Mouse (Mus musculus) CH12F3 (cell line): Measurements from ENCODE around the gene Atg4a.

Experiments used
- in situ Hi-C: fragments of 300-500 bp; cut with MboI; formaldehyde crosslinking; loops from 2 replicates; pipeline ENCODE4 v1.14.3; 2020; ENCODE audit warnings: low sequenced_read_pairs

The Atg4a gene

DNA sequence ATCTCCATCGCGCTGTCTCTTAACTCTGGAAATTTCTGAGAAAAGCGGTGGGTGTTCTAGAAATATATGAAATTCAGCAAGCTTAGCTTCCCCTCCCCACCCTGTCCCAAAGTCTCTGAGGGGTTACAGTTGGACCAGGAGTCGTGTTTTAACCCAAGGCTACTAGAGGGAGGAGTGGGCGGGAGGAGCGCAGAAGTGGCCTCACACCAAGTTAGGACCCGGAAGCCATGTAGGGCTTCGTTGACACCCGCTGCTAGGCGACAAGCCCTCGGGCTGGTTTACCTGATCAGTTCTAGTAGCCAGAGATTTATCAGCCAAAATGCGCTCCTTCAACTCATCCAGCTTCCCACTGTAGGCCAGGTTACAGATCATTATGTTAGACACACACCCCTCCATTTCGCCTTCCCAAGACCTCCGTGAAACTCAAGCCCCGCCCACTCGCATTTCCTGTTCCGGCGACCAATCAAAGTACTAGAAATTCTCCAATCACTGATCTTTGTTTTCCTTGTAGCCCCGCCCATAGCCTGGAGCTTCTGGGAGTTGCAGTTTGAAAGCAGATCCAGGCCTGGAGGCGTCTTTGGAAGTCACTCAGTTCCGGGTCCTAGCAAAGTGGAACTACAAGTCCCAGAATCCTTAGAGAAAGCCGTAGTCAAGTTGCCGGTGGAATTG, at the start of gene Atg4a, which contains the start of gene Psmd10:
TSS of gene Atg4a (plus strand) at position 636 of the 669 bp plus-strand sequence.
TSS of gene Psmd10 (minus strand) at position 457 of the 669 bp plus-strand sequence.
- in situ Hi-C loops = no loop called here

DNA sequence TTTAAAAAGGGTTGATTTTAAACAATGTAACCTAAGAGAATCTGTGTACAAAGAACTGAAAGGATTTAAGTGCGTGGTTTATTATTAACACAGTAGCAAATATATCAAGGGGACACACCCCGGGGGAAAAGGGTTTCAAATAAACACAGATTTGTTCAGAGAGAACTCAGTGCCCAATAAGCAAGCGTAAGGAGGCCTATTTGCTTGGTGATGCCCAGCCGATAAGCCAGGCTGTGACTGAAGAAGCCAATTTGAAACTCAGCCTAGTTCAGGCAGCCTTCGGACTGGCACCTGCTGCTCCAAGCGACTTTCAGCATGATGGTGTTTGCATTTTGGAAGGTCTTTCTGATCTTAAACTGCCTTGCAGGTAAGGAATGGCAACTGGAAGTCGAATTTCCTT, 49.3 kb upstream of the Atg4a start, which contains the start of gene Vsig1:
TSS of gene Vsig1 (plus strand) at position 249 of the 400 bp plus-strand sequence.
- in situ Hi-C loops = no loop called here

DNA sequence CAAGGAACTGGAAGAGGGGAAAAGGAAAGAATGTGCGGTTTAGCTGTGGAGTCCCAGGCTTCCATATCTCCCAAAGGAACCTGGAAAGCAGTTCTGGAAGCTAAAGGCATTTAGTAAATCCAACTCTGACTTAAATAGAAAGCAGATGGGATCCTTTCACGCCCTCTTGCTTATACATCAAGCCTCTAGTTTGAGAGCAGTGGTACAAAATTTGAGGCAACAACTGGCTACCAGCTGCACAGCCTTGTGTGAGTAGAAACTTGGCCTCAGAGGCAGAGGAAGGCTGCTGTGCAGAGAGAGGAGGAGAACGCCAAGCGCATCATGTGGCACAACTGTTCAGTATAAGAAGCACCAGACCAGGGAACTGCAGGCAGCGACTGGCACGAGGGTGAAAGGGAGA, 35.4 kb upstream of the Atg4a start:
- in situ Hi-C loops = no loop called here

DNA sequence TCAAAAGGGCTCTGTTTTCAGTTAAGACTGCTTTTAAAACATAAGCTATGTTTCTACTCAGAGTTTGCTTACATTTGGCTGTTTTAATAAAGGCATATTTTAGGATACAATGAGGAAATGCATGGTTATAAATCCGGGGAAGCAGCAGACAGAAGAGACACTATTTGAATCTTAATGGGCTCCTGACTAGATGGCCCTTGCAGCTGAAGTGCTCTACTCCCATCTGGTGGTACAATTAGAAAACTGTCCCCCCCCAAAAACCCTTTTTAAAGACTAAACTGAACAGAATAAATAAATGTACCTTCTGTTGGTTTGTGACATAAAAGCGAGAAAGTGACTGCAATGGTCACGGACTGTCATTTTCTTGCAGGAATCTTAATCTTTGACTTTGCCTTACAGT, 24.6 kb upstream of the Atg4a start:
- in situ Hi-C loops = no loop called here

DNA sequence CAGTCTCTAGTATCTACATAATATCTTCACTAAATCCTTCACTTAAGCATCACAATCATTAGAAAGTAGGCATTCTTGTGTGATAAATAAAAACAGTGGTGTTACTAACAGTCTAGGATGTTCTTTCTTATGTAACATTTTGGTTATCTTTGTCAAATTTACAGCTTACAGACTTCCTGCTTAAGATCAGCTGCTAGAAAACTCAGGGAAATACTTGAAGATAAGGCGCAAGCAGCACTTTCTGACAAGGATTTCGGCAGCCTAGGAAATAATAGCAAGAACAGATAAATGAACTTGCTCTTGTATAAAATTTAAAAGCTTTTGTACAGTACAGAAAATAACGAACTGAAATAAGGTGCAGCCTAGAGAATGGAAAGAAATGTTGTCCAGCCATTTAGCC, 23.4 kb upstream of the Atg4a start:
- in situ Hi-C loops = no loop called here

DNA sequence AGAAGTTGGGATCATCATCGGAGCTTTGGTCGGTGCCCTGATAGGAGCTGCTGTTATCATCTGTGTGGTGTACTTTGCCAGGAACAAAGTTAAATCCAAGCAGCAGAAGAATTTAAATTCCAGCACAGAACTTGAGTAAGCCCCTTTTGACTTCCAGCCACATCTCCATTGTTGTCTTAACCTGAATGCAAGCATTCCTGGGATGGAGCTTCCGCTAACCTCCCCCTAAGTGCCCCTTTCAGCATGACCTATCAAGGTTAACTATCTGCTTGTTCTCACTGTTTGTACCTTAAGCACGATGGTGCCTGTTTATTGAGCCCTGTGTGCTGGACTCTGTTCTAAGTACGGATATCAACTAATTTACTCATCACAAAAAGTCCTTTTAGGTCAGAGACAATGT, 20.4 kb upstream of the Atg4a start:
- in situ Hi-C loops = no loop called here

DNA sequence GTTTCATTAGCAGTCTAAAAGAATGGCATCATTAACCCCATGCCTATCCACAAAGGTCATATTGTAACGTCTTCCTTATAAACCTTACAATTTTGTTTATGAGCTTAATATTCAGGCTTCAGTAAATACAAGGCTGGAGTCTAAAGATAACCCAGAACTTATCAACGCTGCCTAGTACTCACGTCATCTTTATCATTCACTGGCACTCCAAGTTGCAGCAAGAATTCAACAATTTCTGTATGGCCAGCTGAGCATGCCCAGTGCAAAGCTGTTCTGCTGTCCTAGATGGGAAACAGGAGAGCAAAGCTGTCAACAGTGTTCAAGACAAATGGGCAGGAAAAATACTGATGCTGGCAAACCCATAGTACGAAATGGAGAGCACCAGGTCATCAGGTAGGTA, 3.1 kb upstream of the Atg4a start:
- in situ Hi-C loops = no loop called here

DNA sequence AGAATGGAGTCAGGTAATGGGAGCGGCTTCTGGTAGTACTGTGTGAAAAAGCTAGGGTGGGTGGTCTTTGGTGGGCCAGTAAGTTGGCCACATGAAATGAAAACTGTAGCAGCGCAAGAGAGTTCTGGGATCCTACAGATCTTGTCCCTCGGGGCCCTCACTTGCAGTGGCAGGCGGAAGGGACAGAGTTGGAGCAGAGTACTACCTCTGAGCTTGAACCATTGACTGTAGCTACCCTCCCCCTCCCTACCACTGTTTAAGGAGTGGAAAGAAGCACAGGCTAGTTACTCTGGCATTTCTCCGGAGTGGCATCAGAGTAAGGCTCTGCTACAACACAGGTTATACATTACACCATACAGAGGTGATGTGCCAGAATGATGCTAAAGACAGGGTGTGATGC, 252 bp downstream of the Atg4a start:
- in situ Hi-C loops = no loop called here

DNA sequence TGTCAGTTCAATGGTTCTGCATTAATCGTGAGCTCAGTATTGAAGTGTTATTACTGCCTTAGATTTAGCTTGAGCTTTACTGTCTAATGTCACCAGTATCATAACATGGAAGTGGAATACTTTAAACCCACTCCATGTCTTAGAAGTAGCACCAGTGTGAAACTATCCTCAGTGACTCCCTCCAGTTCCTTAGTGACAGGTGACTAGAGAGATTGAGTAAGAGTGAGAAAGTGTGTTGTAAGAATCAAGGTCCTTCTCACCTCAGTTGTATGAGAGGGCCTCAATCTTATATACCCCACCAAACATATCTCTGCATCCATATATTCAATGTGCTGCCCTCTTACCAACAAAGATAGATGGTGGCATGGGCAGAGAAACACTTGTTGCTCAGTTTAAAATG, 22.2 kb downstream of the Atg4a start:
- in situ Hi-C loops = no loop called here

DNA sequence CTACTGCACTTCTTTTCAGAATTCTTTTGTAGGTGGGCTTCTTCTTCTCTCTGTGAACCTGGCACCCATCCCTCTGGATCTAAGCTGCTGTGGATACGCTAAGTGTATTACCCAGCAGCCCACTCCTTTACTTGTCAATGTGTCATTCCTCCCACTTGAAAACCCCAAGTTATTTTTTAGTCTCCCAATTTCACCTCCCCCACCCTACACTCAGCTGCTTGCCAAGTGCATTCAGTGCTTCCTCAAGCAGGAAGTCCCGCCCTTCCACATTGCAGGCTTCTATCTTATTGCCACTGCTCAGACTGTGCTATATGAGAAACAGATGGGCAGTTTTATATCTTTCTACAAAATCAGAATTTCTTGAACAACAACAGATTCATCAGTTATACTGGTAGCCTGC, 22.8 kb downstream of the Atg4a start:
- in situ Hi-C loops = no loop called here

DNA sequence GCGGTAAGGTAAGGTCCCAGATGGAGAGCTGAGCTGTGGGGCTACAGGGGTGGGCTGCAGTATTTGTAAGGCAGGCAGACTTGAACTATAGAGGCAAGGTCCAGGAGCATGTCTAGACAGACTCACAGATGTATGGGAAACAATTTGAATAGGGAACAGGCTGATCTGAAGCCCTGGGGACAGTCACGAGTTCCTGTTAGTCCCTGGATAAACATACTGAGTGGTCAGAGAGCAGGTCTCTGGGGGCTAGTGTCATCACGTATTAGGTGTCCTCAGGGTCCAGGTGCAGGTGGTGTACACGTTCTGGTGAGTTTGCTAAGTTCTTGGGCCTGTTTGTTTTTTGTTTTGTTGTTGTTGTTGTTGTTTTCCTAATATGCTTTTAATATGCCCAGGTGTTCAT, 23.5 kb downstream of the Atg4a start:
- in situ Hi-C loops = no loop called here

DNA sequence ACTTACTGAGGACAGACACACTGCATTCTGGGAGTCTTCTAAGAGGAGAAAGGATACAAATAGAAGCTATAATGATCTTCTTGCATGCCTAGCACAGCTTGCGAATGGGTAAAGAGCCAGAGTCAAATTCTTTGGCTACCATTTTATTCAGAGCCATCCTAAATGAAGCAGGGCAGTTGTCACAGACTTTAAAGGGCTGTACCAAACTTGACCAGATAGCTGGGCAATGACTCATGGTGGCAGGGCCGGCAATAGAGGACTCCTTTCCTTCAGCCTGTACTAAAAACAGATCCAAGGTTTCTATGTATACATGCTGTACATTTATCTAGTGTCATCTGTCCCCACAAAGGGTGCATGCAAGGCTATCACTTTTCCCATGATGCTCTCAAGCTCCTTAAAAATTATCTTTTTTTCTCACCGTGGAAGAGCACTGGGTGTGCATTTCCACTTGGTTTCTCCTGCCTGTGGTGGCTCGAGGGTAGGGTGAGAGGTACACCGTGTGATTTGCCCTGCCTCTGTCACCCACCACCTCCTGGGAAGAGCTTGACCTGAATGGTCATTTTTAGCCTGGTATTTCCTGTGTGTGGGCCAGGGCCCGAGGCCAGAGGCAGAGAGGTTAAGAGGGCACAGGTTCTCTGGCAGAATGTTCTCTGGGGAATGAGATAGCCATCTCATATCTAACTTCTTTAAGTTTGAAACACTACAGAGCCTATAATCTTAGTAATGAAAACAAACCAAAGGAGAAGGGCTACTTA, 26.7 kb downstream of the Atg4a start:
- in situ Hi-C loops = no loop called here

DNA sequence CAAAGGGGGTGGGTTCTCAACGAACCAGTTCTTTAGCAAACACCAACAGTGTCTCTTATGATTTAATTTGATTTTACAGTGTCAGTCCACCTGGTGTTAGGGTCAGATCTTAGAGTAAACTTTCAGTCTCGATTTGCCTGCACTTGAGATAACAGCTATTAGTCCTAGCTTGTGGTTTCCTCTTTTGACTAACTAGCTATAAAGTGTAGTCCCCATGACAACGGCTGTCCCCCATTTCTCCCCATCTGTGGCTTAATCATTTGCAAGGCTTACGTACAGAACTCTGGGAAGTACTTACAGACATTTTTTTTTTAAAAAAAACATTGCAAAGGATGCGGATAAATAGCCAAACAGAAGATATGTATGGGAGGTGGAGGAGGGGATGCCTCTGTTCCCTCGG, 28.1 kb downstream of the Atg4a start:
- in situ Hi-C loops = no loop called here

DNA sequence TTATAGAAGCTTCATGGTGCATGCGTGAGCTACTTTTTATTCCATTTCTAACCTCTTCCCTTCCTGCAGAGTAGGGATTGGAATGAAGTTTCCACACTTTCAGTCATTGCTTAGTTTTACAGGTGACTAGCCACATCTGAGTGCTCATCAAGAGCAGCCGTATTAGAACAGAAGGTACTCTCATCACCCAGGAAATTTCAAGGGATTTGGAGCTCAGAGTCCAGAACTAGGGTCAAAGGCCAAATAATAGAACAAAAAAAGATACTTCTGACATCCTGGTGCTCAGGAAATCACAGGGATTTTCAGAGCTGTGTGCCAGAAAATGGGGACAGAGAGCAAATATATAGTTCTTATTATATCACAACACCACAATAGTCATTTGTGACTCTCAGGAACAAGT, 28.5 kb downstream of the Atg4a start:
- in situ Hi-C loops = no loop called here

DNA sequence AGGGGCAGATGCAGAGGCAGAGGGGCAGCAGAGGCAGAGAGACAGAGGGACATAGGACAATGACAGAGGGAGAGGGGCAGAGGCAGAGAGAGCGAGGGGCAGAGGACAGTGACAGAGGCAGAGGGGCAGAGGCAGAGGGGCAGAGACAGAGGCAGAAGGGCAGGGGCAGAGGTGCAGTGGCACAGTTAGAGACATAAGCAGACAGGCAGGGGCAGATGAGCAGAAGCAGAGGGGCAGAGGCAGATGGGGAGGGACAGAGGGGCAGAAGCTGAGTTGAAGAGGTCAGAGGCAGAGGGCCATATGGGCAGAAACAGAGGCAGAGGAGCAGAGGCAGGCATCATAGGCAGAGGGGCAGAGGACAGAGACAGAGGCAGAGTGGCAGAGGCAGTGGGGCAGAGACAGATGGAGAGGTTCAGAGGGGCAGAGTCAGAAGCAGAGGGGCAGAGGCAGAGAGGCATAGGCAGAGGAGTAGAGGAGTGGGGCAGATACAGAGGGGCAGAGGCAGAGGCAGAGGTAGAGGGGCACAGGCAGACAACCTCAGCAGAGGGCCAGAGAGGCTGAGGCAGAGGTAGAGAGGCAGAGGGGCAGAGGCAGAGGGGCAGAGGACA, 40.3 kb downstream of the Atg4a start:
- in situ Hi-C loops = no loop called here

DNA sequence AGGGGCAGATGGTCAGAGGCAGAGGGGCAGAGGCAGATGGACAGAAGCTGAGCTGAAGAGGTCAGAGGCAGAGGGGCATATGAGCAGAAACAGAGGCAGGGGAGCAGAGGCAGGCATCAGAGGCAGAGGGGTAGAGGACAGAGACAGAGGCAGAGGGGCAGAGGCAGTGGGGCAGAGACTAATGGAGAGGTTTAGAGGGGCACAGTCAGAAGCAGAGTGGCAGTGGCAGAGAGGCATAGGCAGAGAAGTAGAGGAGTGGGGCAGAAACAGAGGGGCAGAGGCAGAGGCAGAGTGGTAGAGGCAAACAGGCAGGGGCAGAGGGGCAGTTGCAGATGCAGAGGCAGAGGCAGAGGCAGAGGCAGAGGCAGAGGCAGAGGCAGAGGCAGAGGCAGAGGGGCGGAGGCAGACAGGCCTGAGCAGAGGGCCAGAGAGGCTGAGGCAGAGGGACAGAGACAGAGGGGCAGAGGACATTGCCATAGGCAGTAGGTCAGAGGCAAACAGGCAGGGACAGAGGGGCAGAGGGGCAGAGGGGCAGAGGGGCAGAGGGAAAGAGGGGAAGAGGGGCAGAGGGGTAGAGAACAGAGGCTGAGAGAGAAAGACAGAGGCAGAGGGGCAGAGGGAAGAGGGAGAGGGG, 41.3 kb downstream of the Atg4a start:
- in situ Hi-C loops = no loop called here

DNA sequence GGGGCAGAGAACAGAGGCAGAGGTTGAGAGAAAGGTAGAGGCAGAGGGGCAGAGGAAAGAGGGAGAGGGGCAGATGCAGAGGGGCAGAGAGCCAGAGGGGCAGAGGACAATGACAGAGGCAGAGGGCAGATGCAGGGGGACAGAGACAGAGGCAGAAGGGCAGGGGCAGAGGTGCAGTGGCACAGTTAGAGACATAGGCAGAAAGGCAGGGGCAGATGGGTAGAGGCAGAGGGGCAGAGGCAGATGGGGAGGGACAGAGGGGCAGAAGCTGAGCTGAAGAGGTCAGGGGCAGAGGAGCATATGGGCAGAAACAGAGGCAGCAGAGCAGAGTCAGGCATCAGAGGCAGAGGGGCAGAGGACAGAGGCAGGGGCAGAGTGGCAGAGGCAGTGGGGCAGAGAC, 42.2 kb downstream of the Atg4a start:
- in situ Hi-C loops = no loop called here

DNA sequence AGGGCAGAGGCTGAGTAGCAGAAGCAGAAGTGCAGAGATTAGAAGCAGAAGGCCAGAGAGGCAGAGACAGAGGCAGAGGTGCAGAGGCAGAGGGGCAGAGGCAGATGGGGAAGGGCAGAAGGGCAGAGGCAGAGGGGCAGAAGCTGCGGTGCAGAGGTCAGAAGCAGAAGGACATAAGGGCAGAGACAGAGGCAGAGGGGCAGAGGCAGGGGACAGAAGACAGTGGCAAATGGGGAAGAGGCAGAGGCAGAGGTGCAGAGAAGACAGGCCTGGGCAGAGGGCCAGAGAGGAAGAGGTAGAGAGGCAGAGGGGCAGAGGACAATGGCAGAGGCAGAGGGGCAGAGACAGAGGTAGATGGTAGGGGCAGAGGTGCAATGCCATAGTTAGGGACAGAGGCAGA, 193.0 kb downstream of the Atg4a start:
- in situ Hi-C loops = no loop called here

DNA sequence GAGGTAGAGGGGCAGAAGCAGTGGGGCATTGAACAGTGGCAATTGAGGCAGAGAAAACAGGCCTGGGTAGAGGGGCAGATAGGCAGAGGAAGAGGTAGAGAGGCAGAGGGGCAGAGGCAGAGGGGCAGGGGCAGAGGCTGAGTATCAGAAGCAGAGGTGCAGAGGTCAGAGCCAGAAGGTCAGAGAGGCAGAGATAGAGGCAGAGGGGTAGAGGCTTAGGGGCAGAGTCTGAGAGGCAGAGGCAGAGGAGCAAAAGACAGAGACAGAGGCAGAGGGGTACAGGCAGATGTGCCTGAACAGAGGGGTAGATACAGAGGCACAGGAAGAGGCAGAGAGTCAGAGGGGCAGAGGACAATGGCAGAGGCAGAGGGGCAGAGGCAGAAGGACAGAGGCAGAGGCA, 193.6 kb downstream of the Atg4a start:
- in situ Hi-C loops = no loop called here

DNA sequence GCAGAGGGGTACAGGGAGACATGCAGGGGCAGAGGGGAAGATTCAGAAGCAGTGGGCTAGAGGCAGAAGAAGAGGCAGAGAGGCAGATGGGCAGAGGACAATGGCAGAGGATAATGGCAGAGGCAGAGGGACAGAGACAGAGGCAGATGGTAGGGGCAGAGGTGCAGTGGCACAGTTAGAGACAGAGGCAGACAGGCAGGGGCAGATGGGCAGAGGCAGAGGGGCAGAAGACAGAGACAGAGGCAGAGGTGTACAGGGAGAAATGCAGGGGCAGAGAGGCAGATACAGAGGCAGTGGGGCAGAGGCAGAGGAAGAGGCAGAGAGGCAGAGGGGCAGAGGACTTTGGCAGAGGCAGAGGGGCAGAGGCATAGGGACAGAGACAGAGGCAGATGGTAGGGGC, 194.5 kb downstream of the Atg4a start:
- in situ Hi-C loops = no loop called here

DNA sequence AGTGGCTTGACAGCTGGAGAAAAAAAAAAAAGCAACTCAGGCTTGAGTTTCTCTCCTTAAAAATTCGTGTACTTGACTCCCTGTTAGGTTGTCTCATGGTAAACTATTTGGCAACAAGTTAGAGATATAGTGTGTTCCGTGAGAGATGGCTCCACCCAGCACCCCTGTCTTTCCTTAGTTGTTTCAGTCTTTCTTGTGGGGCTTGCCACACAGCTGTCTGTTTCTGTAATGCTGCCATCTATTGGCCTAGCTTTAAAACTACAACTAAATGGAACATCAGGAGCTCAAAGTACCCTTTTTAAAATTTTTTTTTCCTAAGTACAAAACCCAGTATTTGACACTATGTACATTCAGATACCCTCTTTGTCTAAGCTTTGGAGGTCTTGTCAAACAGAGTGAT, 200.0 kb downstream of the Atg4a start:
- in situ Hi-C loops = no loop called here

DNA sequence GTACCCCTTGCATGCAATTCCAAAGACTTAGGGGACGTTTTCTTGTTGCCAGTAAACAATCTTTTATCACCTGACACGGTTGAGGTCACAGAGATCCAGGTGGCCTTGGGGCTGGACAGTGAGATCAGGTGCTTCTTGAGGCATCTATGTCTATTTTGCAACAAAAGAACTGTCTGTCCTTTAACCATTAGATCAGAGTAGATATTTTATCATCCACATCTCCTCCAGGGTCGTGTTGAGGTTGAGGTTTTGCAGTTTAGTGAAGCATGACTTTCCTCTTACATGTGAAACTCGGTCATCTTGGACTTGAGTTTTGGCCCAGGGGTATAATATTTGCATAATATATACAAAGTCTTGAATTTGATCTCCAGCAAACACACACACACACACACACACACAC, 200.9 kb downstream of the Atg4a start:
- in situ Hi-C loops = no loop called here
